Mouse (Mus musculus) kidney, embryonic 14.5 days (tissue): Measurements from ENCODE around the gene Krt16. TPM values are rescaled to one million over a fixed set of nuclear protein-coding genes. Genes with fewer than 3 reads are reported as not detected.
"Not testable (repeated sequence)": the region's sequence is repeated elsewhere in the genome, so short reads cannot be mapped to it uniquely, and the experiment has no call there.

Experiments
- ATAC-seq: fragments of 200-750 bp; cut with Nextera tagmentation; 2 replicates; pipeline ENCODE4 v1.8.0; 2017; ENCODE audit warnings: moderate number of reproducible peaks, mild to moderate bottlenecking, moderate TSS enrichment, moderate library complexity; ENCODE audit not compliant: low FRiP score, low TSS enrichment
- H3K27ac ChIP-seq: fragments of 300-500 bp; sonication (generic); 2 replicates; pipeline ENCODE4 v1.5.1; 2014; ENCODE audit warnings: low read depth, mild to moderate bottlenecking, low read length, moderate library complexity, mixed read lengths
- H3K27me3 ChIP-seq: fragments of 300-500 bp; sonication (generic); 2 replicates; pipeline ENCODE4 v1.6.1; 2014; ENCODE audit warnings: mild to moderate bottlenecking, low read length; ENCODE audit not compliant: control insufficient read depth, insufficient read depth
- H3K36me3 ChIP-seq: fragments of 300-500 bp; sonication (generic); 2 replicates; pipeline ENCODE4 v1.6.1; 2014; ENCODE audit warnings: low read length, mixed read lengths; ENCODE audit not compliant: control insufficient read depth, insufficient read depth
- H3K4me1 ChIP-seq: fragments of 300-500 bp; sonication (generic); 2 replicates; pipeline ENCODE4 v1.6.1; 2014; ENCODE audit warnings: low read length, mixed read lengths; ENCODE audit not compliant: control insufficient read depth, insufficient read depth
- H3K4me2 ChIP-seq: fragments of 300-500 bp; sonication (generic); replicated peaks from 2 replicates; pipeline ENCODE4 v1.6.1; 2014; ENCODE audit warnings: low read depth, mild to moderate bottlenecking, low read length
- H3K4me3 ChIP-seq: fragments of 300-500 bp; sonication (generic); 2 replicates; pipeline ENCODE4 v1.5.1; 2014; ENCODE audit warnings: mild to moderate bottlenecking, low read length
- H3K9ac ChIP-seq: fragments of 300-500 bp; sonication (generic); 2 replicates; pipeline ENCODE4 v1.6.1; 2014; ENCODE audit warnings: low read depth, mild to moderate bottlenecking, low read length, moderate library complexity
- H3K9me3 ChIP-seq: fragments of 300-500 bp; sonication (generic); 2 replicates; pipeline ENCODE4 v1.6.1; 2016; ENCODE audit warnings: low read length; ENCODE audit not compliant: control insufficient read depth
- WGBS: fragments of 180-500 bp; shearing (Covaris S2); extraction: QIAGEN DNeasy Blood & Tissue Kit; methylation state at CpG from one replicate; pipeline ENCODE4 v1.1.7; 2014; 5-methylcytosine and 5-hydroxymethylcytosine counted together
- polyA plus RNA-seq: library from polyadenylated mRNA; unstranded; fragments of >200 nt; fragmentation: Nextera tagmentation; extraction: Ambion mirVana; gene quantifications from 2 replicates; pipeline ENCODE4 v1.2.1, GENCODE M21; 2014

Krt16 gene
- polyA plus RNA-seq, 1 experiment from 2014 or later, result not detected

GRCm38 (mm10) chr11:100261235-100261605, 12.5 kb upstream of the Krt16 start:
- Histone ChIP-seq H3K4me3 (no peak overlapping the region), H3K36me3 (no peaks in the 10 kb centered on the region), H3K4me2 (no peak overlapping the region), H3K4me1 (no peaks in the 10 kb centered on the region), H3K9me3 (no peaks in the 10 kb centered on the region), H3K9ac (no peak overlapping the region), H3K27ac (no peak overlapping the region), H3K27me3 (no peaks in the 10 kb centered on the region)
- WGBS, result 86% methylated on average over 9 of the region's 9 CpGs
- ATAC-seq, result no peak

- Histone ChIP-seq H3K4me2 (no peak within 1 kb of the TSS), H3K27ac (no peak within 1 kb of the TSS)
- 88% methylated on average over 21 of the region's 21 CpGs for WGBS
Measured at GRCm38 (mm10) chr11:100260514-100261234, 12.0 kb upstream of the Krt16 start, which contains the start of gene Krt17. Krt17 (minus strand) TSS chr11:100261029.

GRCm38 (mm10) chr11:100259079-100259478, 10.4 kb upstream of the Krt16 start:
- Histone ChIP-seq H3K27me3 (no peaks in the 10 kb centered on the region), H3K9me3 (no peaks in the 10 kb centered on the region), H3K4me3 (no peak overlapping the region), H3K4me1 (no peaks in the 10 kb centered on the region), H3K27ac (no peak overlapping the region), H3K9ac (no peak overlapping the region), H3K4me2 (no peak overlapping the region), H3K36me3 (no peaks in the 10 kb centered on the region)
- 89% methylated on average over 9 of the region's 9 CpGs for WGBS
- ATAC-seq, result no peak

More at GRCm38 (mm10) chr11:100260514-100261234, 12.0 kb upstream of the Krt16 start, which contains the start of gene Krt17:
- ATAC-seq, result no peak
- H3K36me3 ChIP-seq, result no peaks in the 10 kb centered on the region
- H3K9me3 ChIP-seq, result no peaks in the 10 kb centered on the region
- no peak within 1 kb of the TSS for H3K9ac ChIP-seq
- no peaks in the 10 kb centered on the region for H3K4me1 ChIP-seq
- no peak within 1 kb of the TSS for H3K4me3 ChIP-seq
- no peaks in the 10 kb centered on the region for H3K27me3 ChIP-seq

GRCm38 (mm10) chr11:100257967-100258366, 9.3 kb upstream of the Krt16 start:
- Histone ChIP-seq H3K36me3 (no peaks in the 10 kb centered on the region), H3K27ac (no peak overlapping the region), H3K9me3 (no peaks in the 10 kb centered on the region), H3K27me3 (no peaks in the 10 kb centered on the region), H3K9ac (no peak overlapping the region), H3K4me1 (no peaks in the 10 kb centered on the region), H3K4me2 (no peak overlapping the region), H3K4me3 (no peak overlapping the region)
- no peak for ATAC-seq
- 67% methylated on average over 1 of the region's 1 CpGs for WGBS

- H3K4me2 ChIP-seq, result no peak overlapping the region
- 92% methylated on average over 6 of the region's 6 CpGs for WGBS
- no peaks in the 10 kb centered on the region for H3K36me3 ChIP-seq
- no peak overlapping the region for H3K9ac ChIP-seq
- no peak overlapping the region for H3K4me3 ChIP-seq
- no peak for ATAC-seq
- no peak overlapping the region for H3K27ac ChIP-seq
- no peaks in the 10 kb centered on the region for H3K4me1 ChIP-seq
- no peaks in the 10 kb centered on the region for H3K27me3 ChIP-seq
- H3K9me3 ChIP-seq, result no peaks in the 10 kb centered on the region
Measured at GRCm38 (mm10) chr11:100255514-100255913, 6.8 kb upstream of the Krt16 start.

- Histone ChIP-seq H3K4me1 (no peaks in the 10 kb centered on the region), H3K9me3 (no peaks in the 10 kb centered on the region), H3K27me3 (no peaks in the 10 kb centered on the region), H3K36me3 (no peaks in the 10 kb centered on the region), H3K27ac (no peak overlapping the region), H3K9ac (no peak overlapping the region), H3K4me2 (no peak overlapping the region), H3K4me3 (no peak overlapping the region)
- WGBS, result 52% methylated on average over 5 of the region's 5 CpGs
- ATAC-seq, result no peak
Measured at GRCm38 (mm10) chr11:100254360-100255090, 5.8 kb upstream of the Krt16 start.

- not testable (repeated sequence) for H3K4me1 ChIP-seq, H3K27me3 ChIP-seq, H3K27ac ChIP-seq, H3K4me3 ChIP-seq, H3K9me3 ChIP-seq, H3K9ac ChIP-seq, H3K4me2 ChIP-seq, H3K36me3 ChIP-seq, ATAC-seq
- 63% methylated on average over 7 of the region's 7 CpGs for WGBS
Measured at GRCm38 (mm10) chr11:100246471-100246870, 2.2 kb downstream of the Krt16 start.

- not testable (repeated sequence) for H3K36me3 ChIP-seq, H3K4me2 ChIP-seq, H3K9ac ChIP-seq, H3K9me3 ChIP-seq, ATAC-seq, H3K4me1 ChIP-seq, H3K27ac ChIP-seq, H3K27me3 ChIP-seq, H3K4me3 ChIP-seq
- 90% methylated on average over 4 of the region's 4 CpGs for WGBS
Measured at GRCm38 (mm10) chr11:100240272-100240671, 8.4 kb downstream of the Krt16 start.

GRCm38 (mm10) chr11:100221741-100222140, 27.0 kb downstream of the Krt16 start:
- 71% methylated on average over 8 of the region's 8 CpGs for WGBS
- no peak for ATAC-seq

More at GRCm38 (mm10) chr11:100221741-100222140, 27.0 kb downstream of the Krt16 start:
- no peak overlapping the region for H3K9ac ChIP-seq
- no peaks in the 10 kb centered on the region for H3K4me1 ChIP-seq
- H3K9me3 ChIP-seq, result peaks cover 7% of the 10 kb centered on the region; the same call in 1 of the 2 replicates
- H3K4me3 ChIP-seq, result no peak overlapping the region
- H3K27me3 ChIP-seq, result no peaks in the 10 kb centered on the region
- no peak overlapping the region for H3K4me2 ChIP-seq
- H3K27ac ChIP-seq, result no peak overlapping the region
- H3K36me3 ChIP-seq, result no peaks in the 10 kb centered on the region
